Mouse (Mus musculus): ENCODE measurements around the gene Schip1.
"Not testable (repeated sequence)": the region's sequence is repeated elsewhere in the genome, so short reads cannot be mapped to it uniquely, and the experiment has no call there.

Gene Schip1

DNA sequence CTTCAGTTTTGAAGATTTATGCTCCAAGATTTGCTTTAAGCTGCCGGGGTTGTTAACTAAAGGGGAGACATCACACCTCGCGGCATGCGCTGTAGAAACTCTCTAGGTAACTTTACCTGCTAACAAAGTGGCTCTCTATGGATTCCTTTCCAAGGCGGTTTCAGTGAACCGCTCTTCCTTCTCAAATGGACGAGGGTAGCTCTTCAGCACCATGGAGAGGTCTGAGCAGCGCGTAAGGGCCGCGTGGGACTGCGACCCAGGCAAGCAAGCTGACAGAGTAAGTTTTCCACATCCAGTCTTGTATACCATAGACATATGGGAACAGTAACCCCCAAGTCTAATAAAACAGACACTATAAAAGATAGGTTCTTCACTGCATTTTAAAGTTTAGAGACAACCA is at the start of gene Schip1:
Gene Schip1, plus strand, starts transcription at position 72 of the 400 bp plus-strand sequence.
- in situ Hi-C loops (cut with MboI, MseI), result no loop called here

- in situ Hi-C loops (cut with MboI, MseI), result no loop called here
Observed at GRCm38 (mm10) chr3:68015786-68016185, 48.8 kb upstream of the Schip1 start.

- in situ Hi-C loops (cut with MboI, MseI), result no loop called here
Observed at GRCm38 (mm10) chr3:68019401-68019800, 45.2 kb upstream of the Schip1 start.

- in situ Hi-C loops (cut with MboI, MseI), result no loop called here
Observed at GRCm38 (mm10) chr3:68036097-68036496, 28.5 kb upstream of the Schip1 start.

GRCm38 (mm10) chr3:68042951-68043350 is 21.7 kb upstream of the Schip1 start:
- in situ Hi-C loops (cut with MboI, MseI), result loop anchor here (10.0 kb wide), 1 partner anchor 538 kb away; no protein-coding TSS in a partner anchor

- in situ Hi-C loops (cut with MboI, MseI), result loop anchor here (10.0 kb wide), 1 partner anchor 541 kb away; no protein-coding TSS in a partner anchor
Observed at GRCm38 (mm10) chr3:68045475-68046416, 18.9 kb upstream of the Schip1 start.

GRCm38 (mm10) chr3:68053538-68053937 is 11.1 kb upstream of the Schip1 start:
- in situ Hi-C loops (cut with MboI, MseI), result loop anchor here (5.0 kb wide), 1 partner anchor 394 kb away; no protein-coding TSS in a partner anchor

DNA sequence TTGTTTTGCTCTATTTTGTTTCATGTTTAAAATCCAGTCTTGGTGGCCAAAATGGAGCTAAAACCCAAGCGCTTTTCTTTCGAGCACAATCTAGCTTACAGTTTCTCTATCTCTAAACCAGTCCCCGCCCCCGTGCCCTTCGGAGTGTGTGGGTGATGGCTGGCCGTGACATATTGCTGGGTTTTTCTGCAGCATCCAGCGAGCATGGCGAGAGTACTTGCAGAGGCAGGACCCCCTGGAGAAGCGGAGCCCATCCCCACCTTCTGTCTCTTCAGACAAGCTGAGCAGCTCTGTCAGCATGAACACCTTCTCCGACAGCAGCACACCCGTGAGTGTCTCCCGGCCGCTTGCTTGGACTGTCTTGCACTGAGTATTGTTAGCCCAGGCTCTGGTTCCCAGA is 9.5 kb upstream of the Schip1 start:
- in situ Hi-C loops (cut with MboI, MseI), result loop anchor here (5.0 kb wide), 1 partner anchor 487 kb away; no protein-coding TSS in a partner anchor

DNA sequence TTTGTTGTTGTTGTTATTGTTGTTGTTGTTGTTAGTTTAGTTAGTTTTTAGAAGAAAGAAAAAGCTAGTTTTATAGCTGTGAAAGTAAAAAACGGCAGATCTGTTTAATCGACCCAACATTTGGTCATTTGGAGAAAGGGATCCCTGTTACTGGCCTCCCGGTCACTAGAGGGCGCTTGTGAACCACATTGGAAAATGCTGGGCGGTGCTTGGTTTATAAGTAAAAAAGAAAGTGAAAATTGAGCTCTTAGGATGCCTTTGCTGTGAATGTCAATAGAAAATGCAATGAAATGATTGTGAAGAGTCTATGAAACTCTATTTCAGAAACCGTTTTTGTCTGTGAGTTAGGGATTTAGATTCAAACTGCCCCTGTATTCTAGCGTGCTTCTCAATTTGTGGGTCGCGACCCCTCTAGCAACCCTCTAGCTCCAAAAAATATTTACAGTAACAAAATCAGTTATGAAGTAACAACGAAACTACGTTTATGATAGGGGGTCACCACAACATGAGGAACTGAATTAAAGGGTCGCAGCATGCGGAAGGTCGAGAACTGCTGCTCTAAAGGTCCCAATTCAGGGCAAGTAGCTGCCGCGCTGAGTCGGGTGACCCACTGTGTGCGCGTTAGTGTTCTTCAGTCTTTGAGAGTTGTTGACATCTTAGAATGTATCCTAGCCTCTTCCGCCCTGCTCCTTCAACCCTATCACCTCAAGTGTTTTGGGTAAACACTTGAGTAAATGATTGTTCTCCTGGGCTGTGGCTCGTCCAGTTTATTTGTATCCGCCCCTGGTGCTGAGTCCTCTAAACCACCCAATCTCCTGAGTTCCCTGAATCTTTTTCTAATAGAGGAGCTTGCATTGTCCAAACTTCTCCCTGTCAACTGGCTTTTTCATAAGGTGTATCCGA is 8.0 kb upstream of the Schip1 start:
- in situ Hi-C loops (cut with MboI, MseI), result loop anchor here (5.0 kb wide), 1 partner anchor 486 kb away; no protein-coding TSS in a partner anchor

- in situ Hi-C loops (cut with MboI, MseI), result loop anchor here (5.0 kb wide), 1 partner anchor 483 kb away; no protein-coding TSS in a partner anchor
Observed at GRCm38 (mm10) chr3:68059162-68059800, 5.3 kb upstream of the Schip1 start.

DNA sequence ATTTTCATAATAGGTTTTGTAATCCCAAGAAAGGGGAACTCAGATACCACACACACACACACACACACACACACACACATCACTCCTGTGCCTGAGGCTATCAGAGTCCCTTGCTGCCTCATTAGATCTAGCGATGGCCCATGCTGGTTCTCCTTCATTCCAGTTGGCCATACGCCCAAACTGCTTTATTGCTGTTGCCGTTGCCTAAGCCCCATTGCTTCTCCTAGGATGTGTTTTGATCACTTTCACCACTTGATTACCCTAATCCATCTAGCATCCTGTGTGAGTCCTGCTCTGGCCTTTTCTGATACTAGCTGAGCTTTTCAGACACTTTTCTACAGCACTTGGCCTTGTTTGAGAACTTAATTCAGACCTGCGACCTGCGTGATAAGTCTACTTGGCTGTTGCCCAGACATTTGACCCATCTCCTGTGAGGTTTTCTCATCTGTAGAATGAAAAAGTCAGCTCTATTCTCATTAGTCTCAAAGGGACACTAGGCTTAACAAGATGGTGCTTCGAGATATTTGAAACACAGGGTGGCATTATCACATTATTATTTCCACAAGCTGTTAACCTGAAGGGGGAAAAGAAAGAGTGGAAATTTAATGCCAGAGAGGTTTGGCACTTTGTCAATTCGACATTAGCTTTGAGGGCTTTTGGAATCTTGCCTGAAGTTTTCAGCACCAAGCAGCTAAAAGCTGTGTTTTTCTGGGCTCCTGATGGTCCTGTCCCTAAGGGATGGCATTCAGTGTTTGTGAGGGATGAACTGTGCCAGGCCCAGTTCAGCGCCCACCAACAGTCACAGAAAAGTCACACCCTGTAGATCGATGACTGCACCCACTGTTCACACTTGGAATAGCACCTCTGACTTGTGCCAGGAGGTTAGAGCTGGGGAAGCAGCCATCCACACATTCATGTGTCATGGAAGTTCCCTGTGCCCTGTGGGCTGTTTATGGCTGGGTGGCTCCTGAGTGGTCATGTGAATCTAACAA is 7.1 kb downstream of the Schip1 start:
- in situ Hi-C loops (cut with MboI, MseI), result no loop called here

GRCm38 (mm10) chr3:68077406-68077805 is 12.8 kb downstream of the Schip1 start:
- in situ Hi-C loops (cut with MboI, MseI), result no loop called here

GRCm38 (mm10) chr3:68085024-68085423 is 20.4 kb downstream of the Schip1 start:
- in situ Hi-C loops (cut with MboI, MseI), result no loop called here

- in situ Hi-C loops (cut with MboI, MseI), result no loop called here
Observed at GRCm38 (mm10) chr3:68092108-68092507, 27.5 kb downstream of the Schip1 start.

DNA sequence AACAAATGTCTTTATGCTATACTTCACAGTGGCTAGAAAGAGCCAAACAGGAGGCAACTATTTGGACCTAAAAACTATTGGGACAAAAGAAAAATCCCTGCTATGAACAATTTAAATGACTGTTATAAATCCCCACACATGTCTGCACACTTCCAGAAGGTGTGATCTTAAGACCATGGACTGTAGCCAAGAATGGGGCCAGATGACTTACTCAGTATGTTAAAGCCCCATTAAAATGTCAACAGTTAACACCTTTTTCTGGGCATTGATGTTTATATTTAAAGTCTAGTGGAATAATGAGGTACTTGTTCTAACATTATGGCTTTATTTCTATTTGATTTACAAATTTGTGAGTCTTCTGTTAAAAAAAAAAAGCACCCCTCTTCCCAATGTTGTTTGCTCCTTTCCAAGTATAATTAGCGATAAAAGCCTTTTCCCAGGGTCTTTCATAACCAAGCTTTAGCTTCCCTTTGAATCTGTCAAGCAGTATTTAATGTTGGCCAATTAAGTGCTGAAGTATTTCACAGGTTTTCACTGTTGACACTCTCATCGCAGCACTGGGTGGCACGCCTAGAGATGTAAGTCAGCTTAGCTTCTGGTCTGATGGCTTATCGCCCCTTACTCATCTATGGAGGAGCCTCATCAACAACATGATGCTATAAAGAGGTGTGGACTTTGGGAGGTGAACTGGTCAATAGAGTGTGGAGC is 32.3 kb downstream of the Schip1 start:
- in situ Hi-C loops (cut with MboI, MseI), result no loop called here

GRCm38 (mm10) chr3:68099561-68099960 is 35.0 kb downstream of the Schip1 start:
- in situ Hi-C loops (cut with MboI, MseI), result not testable (repeated sequence)

DNA sequence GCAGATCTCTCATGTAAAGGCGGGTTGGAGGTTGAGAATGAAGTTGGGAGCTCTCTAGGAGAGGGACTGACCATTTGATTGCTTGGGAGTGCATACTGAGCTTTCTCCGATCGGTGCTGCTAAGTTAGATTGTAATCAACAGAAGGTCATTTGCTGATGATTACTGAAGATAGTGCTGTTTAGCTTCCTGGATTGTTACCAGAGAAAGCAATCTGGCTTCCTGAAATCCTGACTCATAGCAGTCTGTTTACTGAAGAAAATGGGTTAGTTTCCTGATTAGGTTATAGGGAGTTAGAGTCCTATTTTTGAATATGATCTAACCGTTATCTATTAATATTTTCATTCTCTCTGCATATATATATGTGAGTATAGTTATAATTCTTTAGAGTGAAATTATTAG is 36.7 kb downstream of the Schip1 start:
- in situ Hi-C loops (cut with MboI, MseI), result no loop called here

GRCm38 (mm10) chr3:68105081-68105685 is 40.6 kb downstream of the Schip1 start:
- in situ Hi-C loops (cut with MboI, MseI), result no loop called here

DNA sequence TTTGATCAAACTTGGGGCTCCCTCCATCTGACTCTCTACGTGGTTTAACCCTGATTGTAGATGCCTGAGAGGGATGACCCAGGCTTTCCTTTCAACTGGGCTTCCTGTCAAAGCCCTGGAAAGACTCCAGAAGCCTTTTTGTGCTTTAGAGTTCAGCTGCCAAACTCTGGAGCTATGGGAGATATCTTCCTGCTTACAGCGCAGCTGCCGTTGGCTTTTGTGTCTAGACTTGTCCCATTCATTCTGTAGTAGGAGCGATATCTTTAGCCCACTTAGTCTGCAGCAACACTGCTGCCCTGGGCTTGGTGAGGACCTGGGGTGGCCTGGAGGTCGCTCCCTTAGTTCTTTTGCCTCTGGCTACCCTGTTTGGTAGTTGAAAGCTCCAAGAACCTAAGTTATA is 56.7 kb downstream of the Schip1 start:
- in situ Hi-C loops (cut with MboI, MseI), result no loop called here

Measured in T-helper 1 cell (primary cell).